Mouse (Mus musculus): ENCODE measurements around the gene Mrtfa. TPM values are rescaled to one million over a fixed set of nuclear protein-coding genes. Genes with fewer than 3 reads are reported as not detected.

Gene Mrtfa
- polyA plus RNA-seq, 1 experiment from 2014 or later = 39.3 TPM

GRCm38 (mm10) chr15:81120946-81121345, 69.6 kb downstream of the Mrtfa start:
- H3K9me3 ChIP-seq (ENCODE audit: control insufficient read depth, low read depth, low read length) = no peaks in the 10 kb centered on the region
- H3K27ac ChIP-seq (ENCODE audit: low read length) = no peak overlapping the region
- no peaks in the 10 kb centered on the region for H3K36me3 ChIP-seq (ENCODE audit: control insufficient read depth, insufficient read depth, low read length)
- no peak for ATAC-seq (ENCODE audit: insufficient number of reproducible peaks, insufficient read depth, low FRiP score, low read depth)
- H3K27me3 ChIP-seq (ENCODE audit: control insufficient read depth, insufficient read depth, low read length) = no peaks in the 10 kb centered on the region
- no peak overlapping the region for H3K4me3 ChIP-seq (ENCODE audit: low read depth, low read length)
- WGBS = 68% methylated on average over 7 of the region's 7 CpGs
- peaks cover 7% of the 10 kb centered on the region; the same call in 1 of the 2 replicates for H3K4me1 ChIP-seq (ENCODE audit: control insufficient read depth, insufficient read depth, low read length)
- no peak overlapping the region for H3K4me2 ChIP-seq (replicated peaks; ENCODE audit: low read depth, low read length)
- H3K9ac ChIP-seq (replicated peaks; ENCODE audit: low read depth, low read length) = no peak overlapping the region

GRCm38 (mm10) chr15:81120140-81120539, 70.4 kb downstream of the Mrtfa start:
- Histone ChIP-seq H3K9me3 (ENCODE audit: control insufficient read depth, low read depth, low read length) (no peaks in the 10 kb centered on the region), H3K27me3 (ENCODE audit: control insufficient read depth, insufficient read depth, low read length) (no peaks in the 10 kb centered on the region), H3K4me3 (ENCODE audit: low read depth, low read length) (no peak overlapping the region), H3K4me2 (replicated peaks; ENCODE audit: low read depth, low read length) (no peak overlapping the region), H3K27ac (ENCODE audit: low read length) (no peak overlapping the region), H3K4me1 (ENCODE audit: control insufficient read depth, insufficient read depth, low read length) (peaks cover 7% of the 10 kb centered on the region; the same call in 1 of the 2 replicates), H3K36me3 (ENCODE audit: control insufficient read depth, insufficient read depth, low read length) (no peaks in the 10 kb centered on the region), H3K9ac (replicated peaks; ENCODE audit: low read depth, low read length) (no peak overlapping the region)
- 70% methylated on average over 6 of the region's 6 CpGs for WGBS
- no peak for ATAC-seq (ENCODE audit: insufficient number of reproducible peaks, insufficient read depth, low FRiP score, low read depth)

- Histone ChIP-seq H3K36me3 (ENCODE audit: control insufficient read depth, insufficient read depth, low read length) (no peaks in the 10 kb centered on the region), H3K27me3 (ENCODE audit: control insufficient read depth, insufficient read depth, low read length) (no peaks in the 10 kb centered on the region), H3K4me1 (ENCODE audit: control insufficient read depth, insufficient read depth, low read length) (peaks cover 7% of the 10 kb centered on the region; the same call in 1 of the 2 replicates), H3K4me3 (ENCODE audit: low read depth, low read length) (no peak overlapping the region), H3K9ac (replicated peaks; ENCODE audit: low read depth, low read length) (no peak overlapping the region), H3K9me3 (ENCODE audit: control insufficient read depth, low read depth, low read length) (no peaks in the 10 kb centered on the region), H3K4me2 (replicated peaks; ENCODE audit: low read depth, low read length) (no peak overlapping the region), H3K27ac (ENCODE audit: low read length) (no peak overlapping the region)
- 80% methylated on average over 4 of the region's 4 CpGs for WGBS
- no peak for ATAC-seq (ENCODE audit: insufficient number of reproducible peaks, insufficient read depth, low FRiP score, low read depth)
Observed at GRCm38 (mm10) chr15:81118226-81118625, 72.3 kb downstream of the Mrtfa start.

GRCm38 (mm10) chr15:81112589-81112988, 78.0 kb downstream of the Mrtfa start:
- Histone ChIP-seq H3K4me3 (ENCODE audit: low read depth, low read length) (no peak overlapping the region), H3K9ac (replicated peaks; ENCODE audit: low read depth, low read length) (no peak overlapping the region), H3K9me3 (ENCODE audit: control insufficient read depth, low read depth, low read length) (no peaks in the 10 kb centered on the region), H3K27me3 (ENCODE audit: control insufficient read depth, insufficient read depth, low read length) (no peaks in the 10 kb centered on the region), H3K4me1 (ENCODE audit: control insufficient read depth, insufficient read depth, low read length) (0 out of 2 replicates have a peak, but pooled peaks cover 8% of the 10 kb centered on the region), H3K27ac (ENCODE audit: low read length) (no peak overlapping the region), H3K36me3 (ENCODE audit: control insufficient read depth, insufficient read depth, low read length) (no peaks in the 10 kb centered on the region), H3K4me2 (replicated peaks; ENCODE audit: low read depth, low read length) (no peak overlapping the region)
- 62% methylated on average over 6 of the region's 6 CpGs for WGBS
- no peak for ATAC-seq (ENCODE audit: insufficient number of reproducible peaks, insufficient read depth, low FRiP score, low read depth)

GRCm38 (mm10) chr15:81110315-81110714, 80.2 kb downstream of the Mrtfa start:
- no peaks in the 10 kb centered on the region for H3K9me3 ChIP-seq (ENCODE audit: control insufficient read depth, low read depth, low read length)
- H3K36me3 ChIP-seq (ENCODE audit: control insufficient read depth, insufficient read depth, low read length) = no peaks in the 10 kb centered on the region
- H3K9ac ChIP-seq (replicated peaks; ENCODE audit: low read depth, low read length) = no peak overlapping the region
- 46% methylated on average over 3 of the region's 3 CpGs for WGBS
- H3K4me3 ChIP-seq (ENCODE audit: low read depth, low read length) = no peak overlapping the region
- ATAC-seq (ENCODE audit: insufficient number of reproducible peaks, insufficient read depth, low FRiP score, low read depth) = no peak
- no peak overlapping the region for H3K27ac ChIP-seq (ENCODE audit: low read length)
- H3K27me3 ChIP-seq (ENCODE audit: control insufficient read depth, insufficient read depth, low read length) = no peaks in the 10 kb centered on the region
- peaks cover 15% of the 10 kb centered on the region; the same call in 1 of the 2 replicates for H3K4me1 ChIP-seq (ENCODE audit: control insufficient read depth, insufficient read depth, low read length)
- H3K4me2 ChIP-seq (replicated peaks; ENCODE audit: low read depth, low read length) = no peak overlapping the region

DNA sequence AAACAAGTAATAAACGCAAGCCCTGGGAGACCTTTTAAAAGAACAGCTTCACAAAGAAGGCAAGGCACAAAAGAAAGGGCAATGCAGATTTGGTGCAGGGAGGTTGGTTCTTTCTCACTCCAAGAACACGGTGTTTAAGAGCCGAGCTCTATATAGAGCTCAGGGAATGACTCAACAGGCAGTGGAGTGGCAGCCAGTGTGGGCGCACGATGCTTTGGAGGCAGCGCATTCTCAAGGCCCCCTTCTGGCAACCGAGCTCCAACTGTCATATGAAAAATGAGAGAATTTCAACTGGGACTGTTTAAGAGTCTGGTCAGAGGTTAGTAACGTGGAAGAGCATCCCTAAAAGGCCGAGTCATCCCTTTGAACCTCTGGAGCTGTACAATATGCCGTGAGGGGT, 84.6 kb downstream of the Mrtfa start:
- H3K36me3 ChIP-seq (ENCODE audit: control insufficient read depth, insufficient read depth, low read length) = no peaks in the 10 kb centered on the region
- H3K4me1 ChIP-seq (ENCODE audit: control insufficient read depth, insufficient read depth, low read length) = peaks cover 22% of the 10 kb centered on the region
- no peaks in the 10 kb centered on the region for H3K27me3 ChIP-seq (ENCODE audit: control insufficient read depth, insufficient read depth, low read length)
- H3K27ac ChIP-seq (ENCODE audit: low read length) = no peak overlapping the region
- H3K4me3 ChIP-seq (ENCODE audit: low read depth, low read length) = no peak overlapping the region
- 31% methylated on average over 10 of the region's 10 CpGs for WGBS
- no peak for ATAC-seq (ENCODE audit: insufficient number of reproducible peaks, insufficient read depth, low FRiP score, low read depth)
- no peak overlapping the region for H3K4me2 ChIP-seq (replicated peaks; ENCODE audit: low read depth, low read length)
- no peaks in the 10 kb centered on the region for H3K9me3 ChIP-seq (ENCODE audit: control insufficient read depth, low read depth, low read length)
- no peak overlapping the region for H3K9ac ChIP-seq (replicated peaks; ENCODE audit: low read depth, low read length)

GRCm38 (mm10) chr15:81104585-81105259, 85.8 kb downstream of the Mrtfa start:
- Histone ChIP-seq H3K4me3 (ENCODE audit: low read depth, low read length) (no peak overlapping the region), H3K27ac (ENCODE audit: low read length) (no peak overlapping the region), H3K9me3 (ENCODE audit: control insufficient read depth, low read depth, low read length) (no peaks in the 10 kb centered on the region), H3K4me1 (ENCODE audit: control insufficient read depth, insufficient read depth, low read length) (peaks cover 19% of the 10 kb centered on the region), H3K9ac (replicated peaks; ENCODE audit: low read depth, low read length) (no peak overlapping the region), H3K4me2 (replicated peaks; ENCODE audit: low read depth, low read length) (peak overlapping the region; percentile 28; the same call in 1 of the 2 replicates), H3K36me3 (ENCODE audit: control insufficient read depth, insufficient read depth, low read length) (no peaks in the 10 kb centered on the region), H3K27me3 (ENCODE audit: control insufficient read depth, insufficient read depth, low read length) (no peaks in the 10 kb centered on the region)
- WGBS = 53% methylated on average over 13 of the region's 13 CpGs
- ATAC-seq (ENCODE audit: insufficient number of reproducible peaks, insufficient read depth, low FRiP score, low read depth) = no peak

DNA sequence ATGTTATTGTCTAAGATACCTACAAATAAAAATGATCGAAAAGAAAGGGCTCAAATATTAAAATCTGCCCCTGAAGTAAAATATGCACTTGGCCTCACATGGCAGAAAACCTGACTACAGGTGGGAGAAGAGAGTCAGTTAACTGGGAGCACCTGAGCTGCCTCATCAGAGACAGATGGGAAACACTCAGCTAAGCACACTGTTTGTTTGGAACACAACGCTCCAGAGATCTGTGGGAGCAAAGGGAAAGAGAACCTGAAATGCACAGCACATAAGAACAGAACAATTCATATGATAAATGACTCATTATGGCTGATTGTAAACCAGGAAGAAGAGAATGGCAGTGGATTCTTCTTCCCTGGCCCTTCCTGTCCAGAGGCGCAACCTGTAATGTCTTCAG, 87.1 kb downstream of the Mrtfa start:
- no peaks in the 10 kb centered on the region for H3K27me3 ChIP-seq (ENCODE audit: control insufficient read depth, insufficient read depth, low read length)
- H3K36me3 ChIP-seq (ENCODE audit: control insufficient read depth, insufficient read depth, low read length) = no peaks in the 10 kb centered on the region
- H3K9me3 ChIP-seq (ENCODE audit: control insufficient read depth, low read depth, low read length) = no peaks in the 10 kb centered on the region
- H3K4me2 ChIP-seq (replicated peaks; ENCODE audit: low read depth, low read length) = no peak overlapping the region
- H3K9ac ChIP-seq (replicated peaks; ENCODE audit: low read depth, low read length) = no peak overlapping the region
- ATAC-seq (ENCODE audit: insufficient number of reproducible peaks, insufficient read depth, low FRiP score, low read depth) = no peak
- H3K27ac ChIP-seq (ENCODE audit: low read length) = no peak overlapping the region
- no peak overlapping the region for H3K4me3 ChIP-seq (ENCODE audit: low read depth, low read length)
- peaks cover 19% of the 10 kb centered on the region for H3K4me1 ChIP-seq (ENCODE audit: control insufficient read depth, insufficient read depth, low read length)
- WGBS = 74% methylated on average over 3 of the region's 3 CpGs
